Mouse (Mus musculus) kidney, adult 2 months (tissue): ENCODE measurements around the gene Hoxd8. TPM values are rescaled to one million over a fixed set of nuclear protein-coding genes. Genes with fewer than 3 reads are reported as not detected.
A peak's percentile ranks its signal among the peaks of the same experiment; 100 is the strongest.

Experiments used
- DNase-seq: peaks from one replicate; pipeline ENCODE4 v3.0.0; 2021
- H3K27ac ChIP-seq: fragments of 200-500 bp; 2 replicates; pipeline ENCODE4 v1.5.1; 2012; ENCODE audit warnings: low read depth, low read length, control low read depth, inconsistent platforms; ENCODE audit not compliant: insufficient read depth
- H3K27me3 ChIP-seq: fragments of 200-500 bp; replicated peaks from 2 replicates; pipeline ENCODE4 v1.6.1; 2012; ENCODE audit warnings: mild to moderate bottlenecking, moderate library complexity, low read length, inconsistent platforms; ENCODE audit not compliant: control insufficient read depth, insufficient read depth
- H3K36me3 ChIP-seq: fragments of 200-500 bp; 2 replicates; pipeline ENCODE4 v1.6.1; 2012; ENCODE audit warnings: mild to moderate bottlenecking, moderate library complexity, low read length, inconsistent platforms; ENCODE audit not compliant: control insufficient read depth, insufficient read depth
- H3K4me1 ChIP-seq: fragments of 200-500 bp; 2 replicates; pipeline ENCODE4 v1.6.1; 2011; ENCODE audit warnings: low read length; ENCODE audit not compliant: control insufficient read depth, insufficient read depth
- H3K4me3 ChIP-seq: fragments of 200-500 bp; 2 replicates; pipeline ENCODE4 v1.5.1; 2011; ENCODE audit warnings: mild to moderate bottlenecking, low read depth, low read length, control low read depth; ENCODE audit not compliant: insufficient read depth
- CTCF ChIP-seq: fragments of 200-500 bp; conservative IDR thresholded peaks from 2 replicates; pipeline ENCODE4 v1.5.1; 2011; ENCODE audit warnings: low read depth, mild to moderate bottlenecking, control low read depth, low read length, moderate library complexity, mixed read lengths; ENCODE audit not compliant: insufficient read depth, insufficient read length
- POLR2A ChIP-seq: fragments of 200-500 bp; IDR thresholded peaks from one replicate; pipeline ENCODE4 v1.6.1; 2011; ENCODE audit warnings: low read depth, low read length, control low read depth
- WGBS: fragments of 180-500 bp; shearing (Covaris S2); methylation state at CpG from one replicate; pipeline ENCODE4 v1.1.7; 2018; 5-methylcytosine and 5-hydroxymethylcytosine counted together
- polyA plus RNA-seq: library from polyadenylated mRNA; depleted of rRNA; stranded (reverse); fragments of >200 nt; gene quantifications from 2 replicates; pipeline ENCODE4 v1.2.3, GENCODE M21; 2012

Hoxd8 gene
- polyA plus RNA-seq, 1 experiment = 45.8 TPM

DNA sequence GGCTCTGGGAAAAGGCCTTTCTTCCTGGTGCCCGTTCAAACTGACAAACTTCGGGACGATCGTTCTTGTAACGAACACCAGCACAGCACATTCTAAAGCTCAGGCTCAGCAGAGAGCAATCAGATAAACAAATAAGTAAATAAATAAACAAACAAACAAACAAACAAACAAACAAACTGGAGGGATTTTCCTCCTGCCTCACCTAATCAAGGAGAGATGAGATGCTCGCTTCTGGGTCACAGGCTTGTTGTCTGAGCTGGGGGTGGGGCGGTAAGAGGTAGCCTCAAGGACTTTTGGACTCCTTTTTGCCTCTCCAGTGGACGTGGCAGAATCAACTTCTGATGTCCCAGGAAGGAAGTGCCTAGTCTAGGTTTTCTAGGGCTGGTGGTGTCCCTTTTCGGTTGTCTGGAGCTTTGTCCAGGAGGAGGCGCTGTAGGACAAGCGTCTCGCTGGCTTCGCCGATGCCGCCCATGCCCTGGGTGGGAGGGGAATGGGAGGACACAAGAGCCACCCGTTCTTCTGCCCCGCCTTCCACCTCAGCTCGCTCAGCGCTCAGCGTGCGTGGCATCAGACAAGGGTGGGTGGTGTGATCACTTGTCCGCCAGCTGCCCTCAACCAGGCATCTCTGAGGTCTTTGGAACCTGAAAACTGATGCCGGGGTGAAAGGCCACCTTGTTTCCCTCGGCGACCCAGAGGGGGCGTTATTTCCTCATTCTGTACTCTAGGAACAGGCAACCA, 11.3 kb downstream of the Hoxd8 start:
- Histone ChIP-seq H3K4me1 (peaks cover 8% of the 10 kb centered on the region; the same call in 1 of the 2 replicates), H3K27ac (no peak overlapping the region; the same call in 1 of the 2 replicates), H3K4me3 (peak overlapping the region; percentile 12; the same call in 1 of the 2 replicates), H3K36me3 (no peaks in the 10 kb centered on the region), H3K27me3 (no peaks in the 10 kb centered on the region)
- WGBS = 4% methylated on average over 26 of the region's 26 CpGs
- peak; percentile 94 for DNase-seq
- TF ChIP-seq CTCF = peak; percentile 92
- no peak for TF ChIP-seq POLR2A

DNA sequence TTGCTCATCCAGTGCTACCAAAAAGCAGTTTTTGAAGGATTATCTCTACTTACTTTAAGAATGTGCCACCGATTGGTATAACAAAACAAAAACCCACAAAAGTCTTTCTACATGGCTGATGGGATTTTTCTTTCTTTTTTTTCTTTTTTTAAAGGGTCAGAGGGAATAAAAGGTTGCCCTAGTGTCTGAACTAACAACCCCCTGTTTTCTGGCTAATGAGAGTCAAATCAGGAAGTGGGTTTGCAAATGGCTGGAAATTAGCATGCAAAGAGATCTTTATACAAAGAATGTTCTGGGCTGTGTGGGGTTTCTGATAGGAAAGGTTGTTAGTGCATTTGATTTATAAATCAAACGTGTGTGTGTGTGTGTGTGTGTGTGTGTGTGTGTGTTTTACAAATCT, 16.0 kb downstream of the Hoxd8 start:
- peaks cover 21% of the 10 kb centered on the region; the same call in 1 of the 2 replicates for H3K4me1 ChIP-seq
- TF ChIP-seq CTCF (no peak), POLR2A (no peak)
- H3K27me3 ChIP-seq = no peaks in the 10 kb centered on the region
- no peak overlapping the region for H3K27ac ChIP-seq
- no peaks in the 10 kb centered on the region for H3K36me3 ChIP-seq
- H3K4me3 ChIP-seq = no peak overlapping the region
- 56% methylated on average over 2 of the region's 2 CpGs for WGBS
- DNase-seq = no peak

DNA sequence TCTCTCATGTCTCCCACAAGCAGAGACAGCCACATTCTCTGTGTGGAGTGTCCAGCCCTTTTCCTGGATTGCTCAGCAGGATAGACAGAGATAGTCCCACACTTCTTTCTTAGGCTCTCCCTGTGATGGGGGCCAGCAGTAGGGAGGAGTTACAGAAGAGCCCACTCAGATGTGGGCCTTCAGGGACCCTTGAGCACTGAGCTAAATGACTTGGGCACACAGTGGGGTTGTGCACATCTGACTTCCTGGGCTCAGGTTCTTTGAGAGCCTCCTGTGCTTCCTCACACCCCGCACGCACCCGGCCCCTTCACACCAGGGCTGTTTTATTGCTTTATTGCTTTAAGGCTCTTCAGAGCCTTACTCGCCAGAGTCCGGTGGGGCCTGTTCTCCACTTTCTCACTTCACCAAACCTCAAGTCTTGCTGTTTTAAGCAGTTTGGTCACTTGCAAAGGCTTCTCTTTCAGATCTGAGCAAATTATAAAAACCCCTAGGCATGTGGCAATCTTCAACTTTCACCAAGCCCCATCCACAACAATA, 16.6 kb downstream of the Hoxd8 start:
- no peak overlapping the region for H3K27ac ChIP-seq

DNA sequence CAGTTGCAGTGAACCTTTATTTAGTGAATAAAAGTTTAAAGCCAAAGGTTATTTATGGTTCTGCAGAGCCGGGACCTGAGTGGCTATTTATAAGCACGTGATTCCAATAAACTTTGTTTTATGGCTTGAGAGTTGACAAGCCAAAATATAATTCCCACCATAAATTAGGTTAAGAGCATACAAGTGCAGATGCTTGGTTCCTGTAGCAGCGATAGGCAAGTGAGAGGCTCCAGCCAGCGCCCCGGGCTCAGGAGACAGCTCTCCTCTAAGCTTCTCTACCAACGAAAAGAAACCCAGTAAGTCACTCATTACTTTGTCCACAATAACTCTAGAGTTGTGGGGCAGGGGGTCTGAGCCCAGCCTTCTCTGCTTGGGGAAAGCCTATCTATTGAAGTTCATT, 17.5 kb downstream of the Hoxd8 start:
- Histone ChIP-seq H3K4me1 (peaks cover 27% of the 10 kb centered on the region; the same call in 1 of the 2 replicates), H3K4me3 (no peak overlapping the region), H3K36me3 (no peaks in the 10 kb centered on the region), H3K27ac (no peak overlapping the region), H3K27me3 (no peaks in the 10 kb centered on the region)
- DNase-seq = peak; percentile 49
- TF ChIP-seq CTCF (no peak), POLR2A (no peak)
- 30% methylated on average over 6 of the region's 6 CpGs for WGBS

More for the DNA sequence above, 16.6 kb downstream of the Hoxd8 start:
- TF ChIP-seq CTCF = no peak
- no peak for TF ChIP-seq POLR2A
- WGBS = 57% methylated on average over 5 of the region's 5 CpGs
- Histone ChIP-seq H3K27me3 (no peaks in the 10 kb centered on the region), H3K4me3 (no peak overlapping the region), H3K36me3 (no peaks in the 10 kb centered on the region), H3K4me1 (peaks cover 24% of the 10 kb centered on the region; the same call in 1 of the 2 replicates)
- DNase-seq = no peak

DNA sequence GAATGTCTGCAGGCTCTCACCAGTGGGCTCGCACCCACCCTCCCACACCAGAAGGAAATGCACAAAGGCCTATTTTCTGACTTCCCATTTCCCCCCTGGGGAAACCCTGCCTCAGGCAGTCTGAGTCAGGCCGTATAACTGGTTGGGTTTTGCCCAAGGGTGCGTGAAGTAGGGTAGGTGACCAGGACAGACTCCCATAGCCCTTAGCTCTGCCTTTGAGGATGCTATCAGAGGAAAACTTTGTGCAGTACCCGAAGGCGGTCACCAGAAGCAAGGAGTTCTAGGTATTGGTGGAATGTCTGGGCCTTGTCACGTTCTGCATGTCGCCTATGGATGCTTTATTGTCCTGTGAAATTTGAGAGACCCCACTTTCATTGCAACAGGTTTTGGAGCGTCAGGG, 18.5 kb downstream of the Hoxd8 start:
- Histone ChIP-seq H3K27ac (no peak overlapping the region), H3K4me1 (peaks cover 27% of the 10 kb centered on the region; the same call in 1 of the 2 replicates)
- 75% methylated on average over 8 of the region's 8 CpGs for WGBS

DNA sequence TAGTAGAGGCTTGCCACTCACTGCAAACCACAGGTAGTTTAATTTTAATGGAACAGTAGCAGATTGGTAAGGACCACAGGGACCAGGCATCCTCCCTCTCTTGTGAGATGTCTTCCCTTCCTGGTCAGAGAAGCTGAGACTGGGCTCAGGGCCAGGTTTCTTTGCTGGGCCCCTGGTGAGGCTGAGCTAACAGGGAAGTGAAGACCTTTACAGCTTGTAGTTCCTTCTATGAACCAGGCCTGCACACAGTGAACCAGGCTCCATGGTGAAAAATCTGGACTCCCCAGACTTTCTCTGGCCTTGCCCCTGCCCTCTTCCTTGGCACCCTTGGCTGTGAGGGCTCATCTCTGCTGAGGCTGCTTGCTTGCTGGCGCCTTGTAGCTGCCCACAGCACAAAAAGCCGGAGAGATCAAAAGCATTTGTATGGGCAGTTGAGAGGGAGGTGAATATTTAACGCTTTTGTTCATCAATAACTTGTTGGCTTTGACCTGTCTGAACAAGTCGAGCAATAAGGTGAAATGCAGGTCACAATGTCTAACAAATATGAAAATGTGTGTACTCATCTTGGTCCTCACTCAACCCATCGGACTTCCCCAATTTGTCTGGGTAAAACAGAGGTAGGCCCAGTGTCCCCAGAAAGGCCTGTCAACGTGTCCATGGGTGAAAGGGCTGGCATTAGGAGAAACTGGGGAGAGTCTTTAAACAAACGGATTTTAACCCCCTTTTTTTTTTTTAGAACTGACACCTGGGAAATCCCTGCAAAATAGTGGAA, 20.0 kb downstream of the Hoxd8 start:
- H3K36me3 ChIP-seq = no peaks in the 10 kb centered on the region
- H3K4me1 ChIP-seq = peaks cover 26% of the 10 kb centered on the region; the same call in 1 of the 2 replicates
- 49% methylated on average over 7 of the region's 7 CpGs for WGBS
- no peak for TF ChIP-seq POLR2A
- no peak for TF ChIP-seq CTCF
- DNase-seq = peak; percentile 81
- H3K27me3 ChIP-seq = no peaks in the 10 kb centered on the region
- no peak overlapping the region for H3K4me3 ChIP-seq
- no peak overlapping the region for H3K27ac ChIP-seq

More for the DNA sequence above, 18.5 kb downstream of the Hoxd8 start:
- TF ChIP-seq POLR2A (no peak), CTCF (no peak)
- Histone ChIP-seq H3K27me3 (no peaks in the 10 kb centered on the region), H3K36me3 (no peaks in the 10 kb centered on the region), H3K4me3 (no peak overlapping the region)
- no peak for DNase-seq

DNA sequence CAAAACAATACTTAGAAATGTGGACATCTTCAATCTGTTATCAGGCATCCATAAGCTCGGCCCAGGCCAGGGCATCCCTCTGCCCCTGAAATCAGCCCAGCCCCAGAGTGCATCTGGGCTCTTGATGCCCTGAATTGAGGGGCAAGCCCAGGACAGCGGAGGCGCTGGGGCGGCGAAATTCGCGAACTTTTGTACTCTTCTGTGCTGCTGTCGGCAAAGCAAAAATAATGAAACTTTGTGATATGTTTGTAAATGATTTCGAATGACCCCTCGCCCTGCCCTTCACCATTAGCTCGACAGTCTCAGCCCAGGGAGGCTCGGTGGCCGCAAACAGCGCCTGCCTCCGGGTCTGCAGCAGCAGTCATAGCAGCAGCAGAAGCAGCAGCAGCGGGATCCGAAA, 20.8 kb downstream of the Hoxd8 start:
- no peak for DNase-seq
- WGBS = 60% methylated on average over 17 of the region's 17 CpGs
- no peak overlapping the region for H3K4me3 ChIP-seq
- no peak overlapping the region for H3K27ac ChIP-seq
- no peaks in the 10 kb centered on the region for H3K36me3 ChIP-seq
- TF ChIP-seq CTCF (no peak), POLR2A (no peak)
- H3K27me3 ChIP-seq = no peaks in the 10 kb centered on the region
- H3K4me1 ChIP-seq = peaks cover 24% of the 10 kb centered on the region; the same call in 1 of the 2 replicates
